ENCODE assay signal across 8 mouse cellular contexts in the genomic region with DNA sequence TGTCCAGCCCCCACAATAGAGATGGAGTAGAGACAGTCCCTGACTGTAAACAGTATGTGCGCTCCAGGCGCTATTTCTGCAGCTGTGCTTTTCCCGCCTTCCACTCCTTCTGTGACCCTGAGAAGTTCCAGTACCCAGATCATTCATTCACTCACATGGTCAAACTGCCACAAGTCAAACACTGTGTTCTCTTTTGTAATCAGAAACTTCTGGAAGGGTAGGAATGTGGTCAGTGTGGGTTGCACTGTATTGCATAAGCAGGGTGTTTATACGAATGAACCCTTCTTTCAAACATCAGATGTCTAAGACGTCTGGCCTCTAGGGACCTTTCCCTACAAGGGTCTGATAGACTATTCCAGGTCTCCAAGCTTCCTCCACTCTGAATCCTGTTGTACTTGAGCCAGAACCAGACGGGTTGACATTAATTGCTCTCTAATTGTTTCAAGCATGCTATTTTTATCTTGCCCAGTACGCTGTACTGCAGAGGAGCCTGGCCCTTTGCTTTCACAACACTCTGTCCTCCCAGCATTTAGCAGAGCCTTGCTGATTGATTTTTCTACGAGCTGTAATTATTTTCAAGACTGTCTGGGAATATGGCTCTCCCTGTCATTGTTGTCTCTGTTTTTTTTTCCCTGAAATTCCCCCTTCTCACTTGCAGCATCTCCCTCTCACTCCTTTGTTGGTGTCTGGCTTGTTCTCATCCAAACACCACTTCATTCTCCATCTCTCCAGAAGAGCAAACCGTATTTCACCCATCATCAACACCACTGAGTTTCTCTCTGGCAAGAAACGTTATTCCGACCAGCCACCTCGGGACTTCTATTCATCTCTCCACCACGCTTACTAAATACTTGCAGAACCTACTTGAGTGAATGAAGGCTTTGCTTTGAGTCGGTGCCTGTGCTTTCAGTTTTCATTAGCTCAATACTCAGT. TPM values are rescaled to one million over a fixed set of nuclear protein-coding genes. Genes with fewer than 3 reads are reported as not detected.
DNase-seq lines count a peak whose midpoint lies in the region; ATAC-seq and TF ChIP-seq lines count a peak whose summit lies in the region.

No protein-coding gene starts in this region.

- no peak overlapping the region for H3K27ac ChIP-seq in CH12.LX (ENCODE audit: insufficient read depth, low read depth)
- H3K27ac ChIP-seq in forebrain, postnatal 0 days (ENCODE audit: low read depth, low read length) = 0 out of 2 replicates have a peak overlapping the region, but pooled peaks have one; percentile 59
- peak overlapping the region; percentile 17; the same call in 1 of the 2 replicates for H3K27ac ChIP-seq in hindbrain, postnatal 0 days
- H3K27ac ChIP-seq in macrophage = peak overlapping the region; percentile 86

- in situ Hi-C loops in CH12.LX (cut with MboI; ENCODE audit: low pct_ligation_motif_present, low pct_unique_long_range_greater_than_20kb, low sequenced_read_pairs) = loop anchor here (25.0 kb wide), 1 partner anchor 338 kb away; no protein-coding TSS in a partner anchor

- peak; percentile 34 for ATAC-seq in forebrain, postnatal 0 days
- ATAC-seq in hindbrain, postnatal 0 days = peak; percentile 25; the same call in 1 of the 2 replicates

- H3K9ac ChIP-seq in CH12.LX (ENCODE audit: insufficient read depth, low read depth) = peak overlapping the region; percentile 25; the same call in 1 of the 2 replicates
- no peak overlapping the region for H3K9ac ChIP-seq in forebrain, postnatal 0 days
- H3K9ac ChIP-seq in hindbrain, postnatal 0 days (replicated peaks; ENCODE audit: low read length) = no peak overlapping the region

- intact Hi-C loops in left cerebral cortex, postnatal 14 days (cut with DNase I) = no loop called here

- H3K79me2 ChIP-seq in CH12.LX (replicated peaks; ENCODE audit: control insufficient read depth, extremely low read depth, insufficient read depth, poor library complexity, severe bottlenecking) (no peaks in the 10 kb centered on the region), macrophage (ENCODE audit: inconsistent target) (no peaks in the 10 kb centered on the region)

- H3K36me3 ChIP-seq in CH12.LX (replicated peaks in 1 of 2; ENCODE audit: control insufficient read depth in 1 of 2, insufficient read depth in 1 of 2, low read length in 1 of 2) (no peaks in the 10 kb centered on the region), macrophage (ENCODE audit: inconsistent target) (no peaks in the 10 kb centered on the region)
- H3K36me3 ChIP-seq in forebrain, postnatal 0 days (ENCODE audit: insufficient read depth) = no peaks in the 10 kb centered on the region
- H3K36me3 ChIP-seq in hindbrain, postnatal 0 days (ENCODE audit: insufficient read depth, low read length) = no peaks in the 10 kb centered on the region

- peaks cover 10 to 40% of the 10 kb centered on the region in 2 experiments for H3K4me1 ChIP-seq in CH12.LX (ENCODE audit: control insufficient read depth in 1 of 2, insufficient read depth in 2 of 2)
- no peaks in the 10 kb centered on the region; the same call in 1 of the 2 replicates for H3K4me1 ChIP-seq in forebrain, postnatal 0 days (ENCODE audit: insufficient read depth)
- H3K4me1 ChIP-seq in hindbrain, postnatal 0 days (ENCODE audit: insufficient read depth, low read length) = no peaks in the 10 kb centered on the region

- 50% methylated on average over 14 of the region's 14 CpGs for WGBS in forebrain, postnatal 0 days
- 57% methylated on average over 14 of the region's 14 CpGs for WGBS in hindbrain, postnatal 0 days
- WGBS in macrophage (ENCODE audit: missing documents) = 26% methylated on average over 14 of the region's 14 CpGs

- H3K4me3 ChIP-seq in CH12.LX (replicated peaks in 1 of 3; ENCODE audit: low read depth in 2 of 3, low read length in 2 of 3, poor library complexity in 1 of 3) (no peak overlapping the region), macrophage (ENCODE audit: inconsistent target) (no peak overlapping the region)
- H3K4me3 ChIP-seq in forebrain, postnatal 0 days (ENCODE audit: low read depth, low read length) = no peak overlapping the region
- no peak overlapping the region for H3K4me3 ChIP-seq in hindbrain, postnatal 0 days (ENCODE audit: low read length)

- TF ChIP-seq EP300 in CH12.LX (IDR thresholded peaks at IDR 0.05; ENCODE audit: low read length) = no peak

- no peak for TF ChIP-seq CTCF in CH12.LX (conservative IDR thresholded peaks at IDR 0.05 in 1 of 2, IDR thresholded peaks at IDR 0.05 in 1 of 2; ENCODE audit: low read depth in 2 of 2, low read length in 2 of 2)
- no peak for TF ChIP-seq CTCF in forebrain, postnatal 0 days (IDR thresholded peaks at IDR 0.05; ENCODE audit: low read depth)
- TF ChIP-seq CTCF in hindbrain, postnatal 0 days (IDR thresholded peaks at IDR 0.05; ENCODE audit: low read depth) = no peak

- peak; percentile 27 to 42 for DNase-seq in cerebellum, postnatal 14 days
- no peak for DNase-seq in cerebellum, postnatal 36 days
- no peak for DNase-seq in CH12.LX (ENCODE audit: extremely low read depth)
- DNase-seq in forebrain, postnatal 0 days = no peak
- peak; percentile 18 for DNase-seq in hindbrain, postnatal 0 days (ENCODE audit: low spot score)
- no peak for DNase-seq in urinary bladder, adult 2 months (ENCODE audit: low spot score)
- DNase-seq in left cerebral cortex, postnatal 14 days (ENCODE audit: low spot score in 2 of 2) = no peak

- dilution Hi-C loops in CH12.LX (cut with MboI; ENCODE audit: extremely low pct_ligation_motif_present, extremely low pct_unique_long_range_greater_than_20kb, low sequenced_read_pairs) = no loop called here

- TF ChIP-seq RAD21 in CH12.LX (IDR thresholded peaks at IDR 0.05; ENCODE audit: low read depth, low read length) = no peak

- H3K4me2 ChIP-seq in CH12.LX (ENCODE audit: insufficient read depth, low read depth, poor library complexity, severe bottlenecking) = peak overlapping the region; percentile 32; the same call in 1 of the 2 replicates
- H3K4me2 ChIP-seq in forebrain, postnatal 0 days (ENCODE audit: low read depth) = no peak overlapping the region
- H3K4me2 ChIP-seq in hindbrain, postnatal 0 days (ENCODE audit: low read depth, low read length) = no peak overlapping the region

- TF ChIP-seq POLR2A in CH12.LX (IDR thresholded peaks at IDR 0.05; ENCODE audit: low read depth, low read length) = no peak

- no peaks in the 10 kb centered on the region for H3K27me3 ChIP-seq in CH12.LX (replicated peaks)
- no peaks in the 10 kb centered on the region for H3K27me3 ChIP-seq in forebrain, postnatal 0 days (ENCODE audit: insufficient read depth, low read length)
- no peaks in the 10 kb centered on the region for H3K27me3 ChIP-seq in hindbrain, postnatal 0 days (ENCODE audit: insufficient read depth, low read length)

- H3K9me3 ChIP-seq in CH12.LX (replicated peaks; ENCODE audit: low read length) = no peaks in the 10 kb centered on the region
- no peaks in the 10 kb centered on the region for H3K9me3 ChIP-seq in forebrain, postnatal 0 days (ENCODE audit: low read length)
- no peaks in the 10 kb centered on the region for H3K9me3 ChIP-seq in hindbrain, postnatal 0 days (ENCODE audit: low read length)

TF ChIP-seq in CH12.LX, 34 proteins besides CTCF, POLR2A, EP300 and RAD21:
- TF ChIP-seq JUND (conservative IDR thresholded peaks at IDR 0.05; ENCODE audit: low read depth, low read length) = no peak
- no peak for TF ChIP-seq HCFC1 (IDR thresholded peaks at IDR 0.05; ENCODE audit: low read depth, low read length)

RNA-seq across cellular contexts. Expression of gene Gramd1b, which starts 44.1 kb away (rescaled TPM):
- 14.8 and 16.7 TPM in 2 replicates for total RNA-seq in CH12.LX (2012; rRNA removed)
- 11.1 and 13.3 TPM in 2 replicates for total RNA-seq in CH12.LX (2014; rRNA removed)
- polyA plus RNA-seq in CH12.LX (2012; ENCODE audit: insufficient read length, low read depth) = 29.9 and 40.8 TPM in 2 replicates
- total RNA-seq in forebrain, postnatal 0 days (2014; rRNA removed) = 48.1 and 48.6 TPM in 2 replicates
- polyA plus RNA-seq in forebrain, postnatal 0 days (2015; fragmentation: Nextera tagmentation; extraction: Ambion mirVana) = 12.5 and 18.0 TPM in 2 replicates
- 40.4 and 57.2 TPM in 2 replicates for total RNA-seq in hindbrain, postnatal 0 days (2014; rRNA removed)
- 15.8 and 16.7 TPM in 2 replicates for polyA plus RNA-seq in hindbrain, postnatal 0 days (2015; fragmentation: Nextera tagmentation; extraction: Ambion mirVana)
- total RNA-seq in macrophage (2018; cell fraction: chromatin; rRNA removed) = 100 to 1,000 TPM; 144 to 589 (median 313) TPM
- total RNA-seq in macrophage (2018; cell fraction: cytosol; rRNA removed) = 100 to 1,000 TPM in 21 of 26 experiments, 10 to 100 TPM in 5; 70.7 to 155 (median 114) TPM
- 100 to 1,000 TPM; 104 to 419 (median 285) TPM for total RNA-seq in macrophage (2018; cell fraction: nucleus; rRNA removed)
- polyA plus RNA-seq in macrophage (2018) = 66.3 to 75.9 TPM (median 73.4 TPM) in 3 replicates
- 5.9 and 7.2 TPM in 2 replicates for polyA plus RNA-seq in urinary bladder, adult 2 months (2012; rRNA removed)
- total RNA-seq in left cerebral cortex, postnatal 14 days (2021) = 100 to 1,000 TPM; 155 to 181 TPM

Comparison
In these comparisons a context has a peak if more than half of its experiments do, and no peak if none do; other contexts are left out.
1. DNase-seq: peak in cerebellum, postnatal 14 days (2 of 2) and hindbrain, postnatal 0 days (single experiment); none in cerebellum, postnatal 36 days (0 of 2), CH12.LX (single experiment), forebrain, postnatal 0 days (single experiment), urinary bladder, adult 2 months (single experiment) and left cerebral cortex, postnatal 14 days (0 of 2).